Mouse (Mus musculus) left cerebral cortex, postnatal 25 days (tissue): Measurements from ENCODE around the gene Abr. TPM values are rescaled to one million over a fixed set of nuclear protein-coding genes. Genes with fewer than 3 reads are reported as not detected.

Source experiments
- DNase-seq, 2 experiments: peaks; one replicate each; pipeline ENCODE4 v3.0.0; 2022; ENCODE audit warnings: low spot score in 2 of 2, mixed read lengths in 1 of 2
- intact Hi-C: fragments of 180-260 bp; cut with DNase I; formaldehyde crosslinking; loops from one replicate; pipeline ENCODE4 v1.15.1; 2025
- total RNA-seq, 2 experiments: library from RNA; stranded (reverse); gene quantifications; 2 replicates each; pipeline ENCODE4 v1.2.3; 2021

Gene Abr
- total RNA-seq, 2 experiments from 2014 or later = 458 to 459 TPM

DNA sequence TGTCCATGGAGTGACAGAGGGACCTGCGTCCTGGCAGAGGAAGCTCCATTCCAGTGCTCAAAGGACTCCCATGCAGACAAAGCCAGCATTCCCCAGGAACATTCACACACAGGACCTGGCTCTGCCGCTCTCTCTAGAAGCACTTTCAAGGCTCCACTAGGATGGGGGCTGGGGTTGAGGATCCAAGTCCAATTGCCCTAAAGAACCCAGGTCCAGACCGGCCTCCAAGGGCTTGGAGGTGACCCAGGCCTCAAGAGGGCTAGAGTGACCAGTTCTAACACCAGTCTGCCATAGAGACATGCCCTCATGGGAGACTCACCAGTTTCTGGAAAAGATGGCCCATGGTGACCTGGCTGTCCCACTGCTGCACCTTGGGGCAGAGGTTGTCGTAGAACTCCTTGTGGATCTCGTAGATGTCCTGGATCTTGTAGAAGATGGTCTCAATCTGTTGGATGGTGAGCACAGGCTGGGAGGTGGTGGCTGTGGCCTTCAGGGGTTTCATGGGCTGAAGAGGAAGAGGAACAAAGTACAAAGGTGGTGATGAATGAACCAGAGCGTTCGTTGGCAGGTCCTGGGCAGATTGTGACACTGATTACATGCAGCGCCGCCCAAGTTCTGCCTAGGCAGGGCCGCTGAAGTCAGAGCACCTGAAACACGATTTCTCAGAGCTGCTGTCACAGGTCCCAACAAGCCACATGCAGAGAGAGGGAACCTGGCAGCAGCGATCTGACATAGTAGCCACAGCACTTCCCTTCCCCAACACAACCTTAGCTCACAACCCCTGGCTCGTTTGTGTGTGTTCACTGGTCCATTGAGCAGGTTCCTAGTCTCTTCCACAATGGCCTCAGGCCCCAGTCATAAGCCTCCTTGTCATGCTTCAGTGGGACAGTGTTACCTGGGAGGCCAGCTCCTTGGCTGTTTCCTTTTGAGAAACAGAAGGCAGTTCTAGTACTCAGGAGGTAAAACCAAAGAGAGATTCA is 143.1 kb downstream of the Abr start:
- intact Hi-C loops = no loop called here

GRCm38 (mm10) chr11:76477095-76477525 is 145.0 kb downstream of the Abr start:
- intact Hi-C loops = no loop called here

More for the DNA sequence above, 143.1 kb downstream of the Abr start:
- no peak for DNase-seq

GRCm38 (mm10) chr11:76476376-76477094 is 145.6 kb downstream of the Abr start:
- DNase-seq = no peak
- intact Hi-C loops = no loop called here

More at GRCm38 (mm10) chr11:76477095-76477525, 145.0 kb downstream of the Abr start:
- no peak for DNase-seq

DNA sequence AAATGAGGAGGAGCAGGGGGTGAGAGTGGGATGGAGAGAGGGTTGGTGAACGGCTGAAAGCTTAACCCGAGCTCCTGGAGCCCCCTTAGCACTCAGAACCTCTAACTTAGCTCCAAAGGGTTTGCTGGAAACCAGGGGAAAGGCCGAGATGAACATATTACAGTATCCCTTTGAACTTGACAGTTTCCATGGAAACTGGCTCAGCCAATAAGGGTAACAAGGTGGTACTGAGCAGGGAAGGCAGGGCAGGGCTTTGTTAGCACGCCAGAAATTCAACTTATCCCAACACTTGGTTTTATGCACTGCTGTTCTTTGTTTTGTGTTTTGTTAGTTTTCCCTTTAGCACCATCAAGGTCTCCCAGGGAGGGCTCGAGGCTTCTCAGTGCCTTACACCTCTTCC is 149.5 kb downstream of the Abr start:
- intact Hi-C loops = no loop called here
- DNase-seq = no peak

GRCm38 (mm10) chr11:76469311-76469998 is 152.7 kb downstream of the Abr start:
- DNase-seq = peak in 1 of 2 experiments; percentile 40
- intact Hi-C loops = no loop called here

DNA sequence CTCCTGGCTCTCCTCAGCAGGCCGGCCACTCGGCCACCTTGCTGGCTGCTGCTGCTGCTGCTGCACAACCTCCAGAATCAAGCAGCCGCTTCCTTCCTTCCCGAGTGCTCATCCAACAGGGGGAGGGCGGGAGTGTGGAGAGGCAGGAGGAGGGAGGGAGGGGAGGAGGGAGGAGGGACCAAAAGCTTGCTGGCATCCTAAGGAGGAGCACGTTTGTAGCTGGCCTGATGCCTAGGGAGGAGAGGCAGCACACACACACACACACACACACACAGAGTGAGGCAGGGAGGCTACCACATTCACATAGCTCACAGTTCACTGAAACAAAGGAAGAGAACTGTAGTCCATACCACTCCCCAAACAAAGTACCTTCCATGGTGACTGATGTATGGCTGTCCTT is 153.8 kb downstream of the Abr start:
- intact Hi-C loops = no loop called here

GRCm38 (mm10) chr11:76467487-76468005 is 154.6 kb downstream of the Abr start:
- intact Hi-C loops = no loop called here
- no peak for DNase-seq

More for the DNA sequence above, 153.8 kb downstream of the Abr start:
- DNase-seq = peak; percentile 68 to 82

GRCm38 (mm10) chr11:76467073-76467472 is 155.0 kb downstream of the Abr start:
- no peak for DNase-seq
- intact Hi-C loops = no loop called here

- intact Hi-C loops = no loop called here
- no peak for DNase-seq
These were observed 156.2 kb downstream of the Abr start for GRCm38 (mm10) chr11:76465879-76466278.

GRCm38 (mm10) chr11:76461696-76462095 is 160.4 kb downstream of the Abr start:
- DNase-seq = peak in 1 of 2 experiments; percentile 37
- intact Hi-C loops = no loop called here

GRCm38 (mm10) chr11:76461201-76461600 is 160.9 kb downstream of the Abr start:
- intact Hi-C loops = no loop called here
- no peak for DNase-seq

DNA sequence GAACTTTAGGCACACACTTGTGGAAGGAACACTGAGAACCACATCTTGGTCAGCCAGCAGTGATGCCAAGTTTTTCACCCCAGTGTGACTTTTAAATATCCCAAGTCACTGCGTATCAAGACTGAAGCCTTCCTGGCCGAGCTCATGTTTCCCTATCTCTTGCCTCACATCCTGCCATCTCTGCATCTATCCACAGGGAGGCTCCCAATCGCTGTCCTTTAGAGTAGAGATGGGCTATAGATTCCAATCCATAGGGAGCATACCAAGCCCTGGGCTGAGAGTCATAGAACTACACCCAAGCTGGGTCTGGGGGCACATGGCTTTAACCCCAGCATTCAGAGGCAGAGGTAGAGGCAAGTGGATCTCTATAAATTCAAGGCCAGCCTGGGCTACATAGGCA is 162.6 kb downstream of the Abr start:
- intact Hi-C loops = loop anchor here (5.0 to 10.0 kb wide), 2 partner anchors 33 to 115 kb away; no protein-coding TSS in a partner anchor
- no peak for DNase-seq

- intact Hi-C loops = loop anchor here (5.0 to 10.0 kb wide), 2 partner anchors 34 to 116 kb away; no protein-coding TSS in a partner anchor
- DNase-seq = no peak
These were observed 163.4 kb downstream of the Abr start for GRCm38 (mm10) chr11:76458730-76459129.

DNA sequence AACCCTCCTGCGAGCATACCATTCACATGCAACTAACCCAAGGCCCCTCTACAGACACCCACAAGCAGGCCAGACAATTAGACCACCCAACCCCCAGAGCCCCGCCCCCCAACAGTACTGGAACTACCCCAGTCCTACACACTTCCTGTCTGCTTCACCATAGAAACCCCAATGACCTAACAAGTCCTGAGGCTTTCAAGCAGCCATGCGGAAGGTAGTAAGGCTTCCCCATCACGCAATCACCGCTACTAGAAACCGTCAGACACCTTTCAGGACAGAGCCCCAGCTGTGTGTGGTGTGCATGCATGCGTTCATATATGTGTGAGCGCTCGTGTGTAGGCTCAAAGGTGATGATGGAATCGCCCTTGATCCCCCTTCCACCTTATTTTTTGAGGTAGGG is 165.2 kb downstream of the Abr start:
- no peak for DNase-seq
- intact Hi-C loops = loop anchor here (2.0 to 10.0 kb wide), 3 partner anchors 35 to 190 kb away; no protein-coding TSS in a partner anchor

GRCm38 (mm10) chr11:76456233-76456632 is 165.9 kb downstream of the Abr start:
- intact Hi-C loops = loop anchor here (2.0 to 10.0 kb wide), 3 partner anchors 36 to 191 kb away; no protein-coding TSS in a partner anchor
- peak; percentile 81 to 85 for DNase-seq

GRCm38 (mm10) chr11:76454492-76454891 is 167.6 kb downstream of the Abr start:
- intact Hi-C loops = loop anchor here (2.0 to 10.0 kb wide), 2 partner anchors 38 to 120 kb away; no protein-coding TSS in a partner anchor
- DNase-seq = peak; percentile 66 to 72

DNA sequence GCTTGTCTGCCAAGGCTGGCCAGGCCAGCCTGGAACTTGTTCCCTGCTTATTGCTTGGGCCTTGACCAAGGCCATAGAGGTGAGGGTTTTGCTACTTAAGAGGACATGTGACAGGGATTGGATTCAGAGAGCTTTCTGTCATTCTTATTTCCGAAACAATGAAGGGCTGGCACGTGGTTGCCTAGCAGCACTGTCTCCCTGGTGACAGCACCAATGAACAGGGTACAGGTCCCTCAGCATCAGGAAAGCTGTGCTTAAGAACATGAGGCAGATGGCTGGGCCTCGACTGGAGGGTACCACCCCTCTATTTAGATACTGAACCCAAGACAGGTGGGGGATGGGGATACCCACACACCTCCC is 171.9 kb downstream of the Abr start:
- peak; percentile 59 to 71 for DNase-seq
- intact Hi-C loops = loop anchor here (10.0 kb wide), 1 partner anchor 125 kb away; no protein-coding TSS in a partner anchor

GRCm38 (mm10) chr11:76449520-76450201 is 172.5 kb downstream of the Abr start:
- peak; percentile 77 to 91 for DNase-seq
- intact Hi-C loops = loop anchor here (10.0 kb wide), 1 partner anchor 125 kb away; no protein-coding TSS in a partner anchor

GRCm38 (mm10) chr11:76446251-76446650 is 175.9 kb downstream of the Abr start:
- intact Hi-C loops = no loop called here

More at GRCm38 (mm10) chr11:76446251-76446650, 175.9 kb downstream of the Abr start:
- DNase-seq = no peak
